Mouse (Mus musculus) thymus, adult 2 months (tissue): Measurements from ENCODE around the gene Foxn4.

Experiments
- CTCF ChIP-seq: fragments of 200-500 bp; IDR thresholded peaks from 2 replicates; pipeline ENCODE4 v1.5.1; 2012; ENCODE audit warnings: mild to moderate bottlenecking, control low read depth, low read length, moderate library complexity, borderline replicate concordance; ENCODE audit not compliant: control insufficient read depth, poor library complexity, insufficient read depth; ENCODE audit errors: extremely low read depth
- POLR2A ChIP-seq: fragments of 200-500 bp; IDR thresholded peaks from 2 replicates; pipeline ENCODE4 v1.6.1; 2012; ENCODE audit warnings: mild to moderate bottlenecking, low read length, control low read depth, moderate library complexity; ENCODE audit not compliant: control insufficient read depth, poor library complexity, insufficient read depth; ENCODE audit errors: extremely low read depth

GRCm38 (mm10) chr5:114246465-114246864, 27.1 kb downstream of the Foxn4 start:
- no peak for TF ChIP-seq CTCF
- TF ChIP-seq POLR2A: no peak
